Mouse (Mus musculus): ENCODE results near the gene Naa11. TPM values are rescaled to one million over a fixed set of nuclear protein-coding genes. Genes with fewer than 3 reads are reported as not detected.

Naa11 gene
- not detected in 2 replicates for polyA plus RNA-seq (2015; fragmentation: Nextera tagmentation; extraction: Ambion mirVana)

DNA sequence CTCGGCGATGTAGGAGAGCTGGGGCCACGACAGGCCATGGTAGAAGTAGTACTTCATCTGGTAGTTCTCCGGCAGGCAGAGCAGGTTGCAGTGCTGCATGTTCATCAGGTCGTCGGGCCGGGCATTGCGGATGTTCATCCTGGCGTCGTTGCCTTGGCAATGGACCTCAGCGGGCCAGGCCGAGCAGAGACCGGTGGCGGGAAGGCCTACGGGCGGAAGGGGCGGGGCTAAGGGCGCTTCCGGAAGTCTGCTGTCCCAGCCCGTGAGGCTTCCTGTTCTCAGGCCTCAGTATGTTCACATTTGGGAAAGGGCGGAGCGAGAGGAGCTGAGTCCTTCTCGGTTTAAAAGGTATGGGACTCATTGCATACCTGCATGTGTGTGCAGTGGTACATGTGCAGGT lies at the start of gene Naa11:
TSS of gene Naa11 (minus strand) at position 220 of the 400 bp plus-strand sequence.

Other genes with a start within 250 kb of the Naa11 start
- gene Gk2, start 64.6 kb upstream of the Naa11 start, polyA plus RNA-seq (2015; fragmentation: Nextera tagmentation; extraction: Ambion mirVana) = not detected in 2 replicates